Mouse (Mus musculus) embryonic fibroblast, embryonic 13.5 days (primary cell): ENCODE results near the gene Gcgr.

Experiments used
- CTCF ChIP-seq: IDR thresholded peaks from 2 replicates; pipeline ENCODE4 v1.5.1; 2011; ENCODE audit warnings: mild to moderate bottlenecking, control low read depth, low read length, moderate library complexity, borderline replicate concordance; ENCODE audit not compliant: insufficient read depth
- POLR2A ChIP-seq: IDR thresholded peaks from 2 replicates; pipeline ENCODE4 v1.6.1; 2011; ENCODE audit warnings: low read depth, mild to moderate bottlenecking, control low read depth, low read length, moderate library complexity

GRCm38 (mm10) chr11:120578024-120578693, 47.7 kb downstream of the Gcgr start:
- no peak for TF ChIP-seq CTCF
- TF ChIP-seq POLR2A, result no peak
